Mouse (Mus musculus): ENCODE data around the gene Irak4.

The Irak4 gene

DNA sequence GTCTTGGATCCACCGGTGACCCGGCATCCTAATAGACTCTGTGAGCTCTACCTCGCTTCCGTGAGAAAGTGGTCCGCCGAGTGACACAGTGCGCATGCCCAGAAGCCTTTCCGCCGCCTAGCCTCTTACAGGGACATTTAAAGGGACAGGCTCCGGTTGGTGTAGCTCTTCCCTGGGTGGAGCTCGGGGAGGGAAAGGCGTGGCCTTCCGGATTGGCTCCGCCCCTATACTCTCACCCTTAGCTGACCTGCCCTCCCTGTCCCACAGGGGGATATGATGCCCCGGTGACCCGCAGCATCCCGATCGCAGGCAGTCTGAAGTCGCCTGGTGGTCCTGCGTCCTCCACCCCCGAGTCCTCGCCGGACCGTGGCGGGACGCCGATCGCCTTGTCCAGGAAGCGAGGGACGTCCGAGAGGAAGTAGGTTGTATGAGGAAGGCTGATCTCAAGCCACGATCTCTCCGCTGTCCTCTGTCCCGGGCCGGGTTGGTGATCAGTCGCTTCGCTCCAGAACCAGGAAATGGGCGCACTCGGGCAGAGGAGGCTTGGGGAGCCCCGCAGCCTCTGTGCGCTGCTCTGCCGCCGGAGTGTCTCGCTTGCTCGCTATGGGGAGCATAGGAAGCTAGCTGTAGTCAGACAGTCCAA, at the start of gene Irak4, which contains the start of gene Pus7l:
Irak4 (plus strand) TSS at position 235 of the 643 bp plus-strand sequence.
Pus7l (minus strand) TSS at position 139 of the 643 bp plus-strand sequence.
- DNase-seq = peak; percentile 91 to 93

DNA sequence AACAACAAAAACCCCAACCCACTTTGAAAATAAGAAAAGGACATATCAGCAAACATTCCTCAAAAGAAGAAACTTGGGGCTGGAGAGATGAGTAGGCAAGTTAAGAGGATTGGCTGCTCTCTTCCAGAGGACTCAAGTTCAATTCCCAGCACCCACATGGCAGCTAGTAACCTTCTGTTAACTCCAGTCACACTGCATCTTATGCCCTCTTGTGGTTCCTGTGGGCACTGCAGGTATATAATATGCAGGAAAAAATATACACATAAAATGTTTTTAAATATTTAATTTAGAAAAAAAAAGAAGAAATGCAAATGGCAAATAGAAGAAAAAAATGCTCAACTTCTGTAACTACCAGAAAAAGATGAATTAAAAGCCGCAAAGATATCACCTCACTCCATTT, 49.0 kb upstream of the Irak4 start:
- no peak for DNase-seq

- DNase-seq = no peak
Measured at GRCm38 (mm10) chr15:94495936-94496335, 47.5 kb upstream of the Irak4 start.

- no peak for DNase-seq
Measured at GRCm38 (mm10) chr15:94499260-94499659, 44.2 kb upstream of the Irak4 start.

GRCm38 (mm10) chr15:94503451-94504215, 39.8 kb upstream of the Irak4 start:
- no peak for DNase-seq

GRCm38 (mm10) chr15:94517913-94518491, 25.4 kb upstream of the Irak4 start:
- no peak for DNase-seq

DNA sequence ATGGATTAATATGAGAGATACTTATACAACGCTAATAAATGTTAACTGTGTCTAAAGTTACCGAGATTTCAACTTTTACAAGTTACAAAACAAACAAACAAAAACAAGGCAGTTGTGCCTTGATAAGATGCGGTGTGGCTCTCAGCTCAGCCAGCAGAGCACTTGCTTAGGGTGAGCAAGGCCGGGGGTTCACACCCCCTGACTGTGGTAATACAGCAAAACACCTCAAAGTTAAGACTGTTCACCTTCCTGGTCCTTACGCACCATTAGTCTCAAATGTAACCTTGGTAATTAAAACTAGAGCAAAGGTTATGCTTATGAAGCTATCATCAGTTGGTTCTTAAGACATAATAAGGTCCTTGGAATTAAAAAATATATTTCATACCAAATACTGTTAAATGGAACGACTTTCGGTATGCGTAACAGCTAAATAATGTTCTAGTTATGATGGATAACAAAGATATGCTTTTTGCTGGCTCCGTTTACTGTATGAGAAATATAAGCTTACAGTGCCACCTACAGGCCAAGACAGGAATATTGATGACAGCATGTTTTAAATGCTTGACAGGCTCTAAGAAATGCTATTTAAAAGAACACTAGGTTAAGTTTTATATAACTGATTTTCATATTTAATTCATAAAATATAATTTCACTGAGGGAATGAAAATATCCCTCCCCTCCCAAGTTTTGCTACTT, 23.1 kb upstream of the Irak4 start:
- peak; percentile 29 to 42 for DNase-seq

GRCm38 (mm10) chr15:94520959-94521358, 22.5 kb upstream of the Irak4 start:
- no peak for DNase-seq

GRCm38 (mm10) chr15:94523251-94523650, 20.2 kb upstream of the Irak4 start:
- no peak for DNase-seq

DNA sequence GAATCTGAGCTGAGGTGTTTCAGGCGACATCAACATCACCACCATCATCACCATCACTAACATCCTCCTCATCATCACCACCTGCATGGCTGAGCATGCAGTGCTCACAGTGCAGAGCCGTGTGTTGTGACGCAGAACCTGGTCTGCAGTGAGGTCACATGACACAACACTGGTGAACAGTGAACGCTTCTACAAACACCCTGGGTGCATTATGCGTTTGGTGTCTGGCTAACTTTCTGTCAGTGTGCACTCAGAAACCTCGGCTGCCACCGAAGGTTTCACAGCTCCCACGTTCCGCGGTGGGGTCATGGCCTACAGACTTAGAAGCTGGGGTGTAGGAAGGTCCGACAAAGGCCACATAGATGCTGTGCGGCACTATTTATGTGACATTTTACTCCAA, 18.5 kb upstream of the Irak4 start:
- DNase-seq = no peak

DNA sequence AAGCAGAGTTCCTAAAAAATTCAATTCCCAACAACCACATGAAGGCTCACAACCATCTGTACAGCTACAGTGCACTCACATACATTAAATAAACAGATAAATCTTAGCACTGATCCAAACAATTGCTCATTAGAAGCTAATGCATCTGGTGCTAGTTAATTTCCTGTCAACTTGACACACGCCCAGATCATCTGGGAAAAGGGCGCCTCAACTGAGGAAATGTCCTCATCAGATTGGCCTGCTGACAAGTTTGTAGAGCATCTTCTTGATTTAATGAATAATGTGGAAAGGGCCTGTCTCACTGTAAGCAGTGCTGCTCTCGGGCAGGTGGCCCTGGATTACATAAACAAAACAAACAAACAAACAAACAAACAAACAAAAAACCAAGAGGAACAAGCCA, 12.9 kb upstream of the Irak4 start:
- no peak for DNase-seq

DNA sequence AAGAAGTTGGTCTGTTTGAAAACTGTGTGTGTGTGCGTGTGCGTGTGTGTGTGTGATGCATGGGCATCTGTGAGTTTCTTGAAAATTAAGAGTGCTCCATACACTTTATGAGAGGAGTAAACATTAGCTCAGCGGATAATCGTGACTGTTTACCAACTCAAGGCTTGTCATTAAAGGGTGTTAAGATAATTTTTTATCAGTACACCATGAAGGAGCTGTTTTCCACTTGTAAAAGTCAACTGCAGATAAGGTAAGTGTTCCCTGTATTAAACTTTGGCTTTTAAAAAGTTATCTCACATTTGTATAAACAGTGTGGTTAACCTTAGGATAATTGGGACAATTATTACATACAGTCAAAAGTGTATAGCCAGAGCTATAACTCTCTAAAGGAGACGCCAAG, 11.1 kb upstream of the Irak4 start:
- no peak for DNase-seq

DNA sequence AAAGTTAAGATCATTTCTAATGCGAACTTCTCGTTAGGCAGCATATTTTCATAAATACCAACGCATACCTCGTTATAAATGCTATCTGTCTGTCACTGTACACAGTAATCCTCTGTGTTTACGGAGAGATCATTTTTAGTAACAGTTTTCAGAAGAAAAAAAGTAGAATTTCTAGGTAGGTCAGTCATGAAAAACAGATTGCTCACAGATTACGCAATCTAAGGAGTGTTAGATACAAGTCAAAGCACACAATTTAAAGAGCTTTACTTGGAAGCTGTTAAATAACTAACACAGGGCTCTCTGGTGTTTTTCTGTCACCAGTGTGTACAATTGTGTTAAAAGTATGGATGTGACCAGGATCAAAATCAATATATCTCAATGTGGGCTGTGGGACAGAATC, 10.5 kb upstream of the Irak4 start:
- no peak for DNase-seq

- DNase-seq = no peak
Measured at GRCm38 (mm10) chr15:94535521-94535920, 7.9 kb upstream of the Irak4 start.

DNA sequence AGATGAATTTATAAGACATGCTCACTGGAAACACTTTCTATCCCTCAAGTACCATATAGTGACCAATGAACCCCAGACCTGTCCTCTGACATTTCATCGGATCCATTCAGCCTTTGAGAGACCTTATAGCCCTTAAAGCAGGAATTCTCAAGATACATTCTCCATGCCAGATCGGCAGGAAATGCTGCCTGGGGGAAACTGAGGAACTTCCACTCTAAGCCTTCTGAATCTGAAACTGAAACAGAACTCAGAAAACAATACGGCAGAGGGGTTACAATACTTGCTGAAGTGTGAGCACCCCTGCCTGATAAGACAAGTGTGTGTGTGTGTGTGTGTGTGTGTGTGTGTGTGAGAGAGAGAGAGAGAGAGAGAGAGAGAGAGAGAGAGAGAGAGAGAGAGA, 4.1 kb upstream of the Irak4 start:
- DNase-seq = no peak

DNA sequence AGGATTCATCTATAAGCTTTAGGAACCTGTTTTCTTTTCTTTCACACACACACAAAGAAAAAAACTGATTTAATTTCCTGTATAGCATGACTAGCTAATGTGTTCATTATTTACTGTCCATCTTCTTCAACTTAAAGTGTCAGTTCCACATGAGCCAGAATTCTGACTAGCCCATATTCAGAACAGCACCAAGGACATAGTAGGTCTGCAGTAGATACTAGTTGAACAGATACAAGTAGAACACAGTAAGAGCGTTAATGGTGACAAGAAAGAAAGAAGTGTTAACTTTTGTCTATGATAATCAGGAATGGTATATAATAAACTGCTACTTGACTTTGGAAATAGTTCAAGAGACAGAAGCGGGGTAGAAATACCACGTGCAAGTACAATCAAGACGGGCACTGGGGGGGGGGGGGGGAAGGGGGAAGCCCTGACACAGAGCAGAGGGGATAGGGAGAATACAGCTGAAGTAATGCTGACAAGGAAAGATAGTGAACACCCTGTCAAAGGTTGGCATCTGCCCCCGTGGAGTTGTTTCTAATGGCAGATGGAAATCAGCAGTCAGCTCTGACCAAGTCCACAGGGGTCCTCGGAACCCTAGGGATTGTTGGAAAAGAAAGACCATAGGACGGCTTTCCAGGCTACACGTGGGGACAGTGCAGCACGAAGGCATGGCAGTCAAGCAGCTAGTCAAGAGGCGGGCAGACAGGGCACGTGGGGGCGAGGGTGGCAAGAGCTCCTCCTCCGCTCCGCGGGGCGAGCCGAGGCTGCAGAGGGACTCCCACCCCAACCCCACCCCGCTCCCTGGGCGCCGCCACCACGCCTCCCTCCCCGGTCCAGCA, 655 bp upstream of the Irak4 start:
- no peak for DNase-seq

- no peak for DNase-seq
Measured at GRCm38 (mm10) chr15:94544052-94544636, 701 bp downstream of the Irak4 start.

GRCm38 (mm10) chr15:94544844-94545243, 1.4 kb downstream of the Irak4 start:
- DNase-seq = no peak

- no peak for DNase-seq
Measured at GRCm38 (mm10) chr15:94553536-94553935, 10.1 kb downstream of the Irak4 start.

GRCm38 (mm10) chr15:94557442-94557841, 14.0 kb downstream of the Irak4 start:
- peak; percentile 84 to 87 for DNase-seq

DNA sequence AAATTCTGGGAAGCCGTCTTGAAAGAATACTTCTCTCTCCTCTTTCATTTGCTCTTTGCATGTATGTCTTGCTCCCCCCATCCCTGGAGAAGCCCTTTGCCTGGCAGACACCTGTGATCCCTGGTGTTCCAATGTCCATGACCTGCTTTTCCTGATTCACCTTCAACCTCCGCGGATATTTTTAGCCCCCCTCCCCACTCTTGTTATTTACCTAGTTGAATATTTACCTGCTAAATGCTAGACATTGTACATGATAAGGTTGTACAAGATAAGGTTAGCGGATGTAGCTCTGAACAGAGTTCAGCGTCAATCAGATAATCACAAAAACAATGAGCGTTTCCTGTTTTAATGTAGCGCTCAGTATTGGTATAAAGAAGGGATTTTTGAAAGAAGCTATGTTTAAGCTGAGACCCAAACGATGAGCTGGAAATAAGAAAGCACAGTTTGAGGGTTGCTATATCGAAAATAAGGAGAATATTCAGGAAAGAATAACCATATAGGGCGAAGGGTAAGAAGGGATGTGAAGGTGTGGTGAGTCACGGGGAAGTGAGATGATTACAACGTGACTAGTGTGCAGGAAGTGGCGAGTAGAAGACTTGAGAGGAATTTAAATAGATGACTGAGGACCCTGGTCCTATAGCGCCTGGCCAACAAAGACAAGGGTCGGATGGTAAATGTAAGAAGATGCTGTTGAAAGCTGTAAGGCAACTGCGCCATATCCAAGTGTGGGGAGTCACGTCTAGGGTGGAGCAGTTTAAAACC, 15.6 kb downstream of the Irak4 start:
- no peak for DNase-seq

All from cerebellum, adult 18-20 months (tissue).